Mouse (Mus musculus) intestine, postnatal 0 days (tissue): ENCODE measurements around the gene Gm28308. TPM values are rescaled to one million over a fixed set of nuclear protein-coding genes. Genes with fewer than 3 reads are reported as not detected.

Experiments
- ATAC-seq: fragments of 200-750 bp; cut with Nextera tagmentation; 2 replicates; pipeline ENCODE4 v1.8.0; 2017; ENCODE audit warnings: mild to moderate bottlenecking, moderate TSS enrichment, moderate library complexity
- H3K27ac ChIP-seq: fragments of 300-500 bp; sonication (generic); 2 replicates; pipeline ENCODE4 v1.5.1; 2014; ENCODE audit warnings: mild to moderate bottlenecking, low read depth, low read length, moderate library complexity
- H3K27me3 ChIP-seq: fragments of 300-500 bp; sonication (generic); replicated peaks from 2 replicates; pipeline ENCODE4 v1.6.1; 2014; ENCODE audit warnings: low read length, mixed read lengths; ENCODE audit not compliant: control insufficient read depth, insufficient read depth
- H3K36me3 ChIP-seq: fragments of 300-500 bp; sonication (generic); 2 replicates; pipeline ENCODE4 v1.6.1; 2014; ENCODE audit warnings: mild to moderate bottlenecking, moderate library complexity; ENCODE audit not compliant: control insufficient read depth, insufficient read depth
- H3K4me1 ChIP-seq: fragments of 300-500 bp; sonication (generic); replicated peaks from 2 replicates; pipeline ENCODE4 v1.6.1; 2014; ENCODE audit warnings: antibody characterized with exemption, low read length, mixed read lengths; ENCODE audit not compliant: control insufficient read depth, insufficient read depth
- H3K4me2 ChIP-seq: fragments of 300-500 bp; sonication (generic); replicated peaks from 2 replicates; pipeline ENCODE4 v1.6.1; 2014; ENCODE audit warnings: low read depth, mild to moderate bottlenecking, moderate library complexity
- H3K4me3 ChIP-seq: fragments of 300-500 bp; sonication (generic); 2 replicates; pipeline ENCODE4 v1.5.1; 2014; ENCODE audit warnings: low read depth, low read length
- H3K9ac ChIP-seq: fragments of 300-500 bp; sonication (generic); 2 replicates; pipeline ENCODE4 v1.6.1; 2014; ENCODE audit warnings: mild to moderate bottlenecking, low read depth, low read length
- H3K9me3 ChIP-seq: fragments of 300-500 bp; sonication (generic); 2 replicates; pipeline ENCODE4 v1.6.1; 2016; ENCODE audit warnings: mixed run types; ENCODE audit not compliant: control insufficient read depth
- CTCF ChIP-seq: sonication (generic); IDR thresholded peaks from 2 replicates; pipeline ENCODE4 v1.5.1; 2016; ENCODE audit warnings: low read depth, mild to moderate bottlenecking, control low read depth, antibody characterized with exemption, moderate library complexity
- WGBS: fragments of 180-500 bp; shearing (Covaris S2); extraction: QIAGEN DNeasy Blood & Tissue Kit; methylation state at CpG from one replicate; pipeline ENCODE4 v1.1.7; 2014; 5-methylcytosine and 5-hydroxymethylcytosine counted together
- polyA plus RNA-seq: library from polyadenylated mRNA; unstranded; fragments of >200 nt; fragmentation: Nextera tagmentation; extraction: Ambion mirVana; gene quantifications from 2 replicates; pipeline ENCODE4 v1.2.1, GENCODE M21; 2015

The Gm28308 gene
- polyA plus RNA-seq, 1 experiment from 2014 or later, result not detected

- Histone ChIP-seq H3K27me3 (peaks cover 95% of the 10 kb centered on the region), H3K27ac (peak within 1 kb of the TSS; percentile 15; the same call in 1 of the 2 replicates), H3K4me1 (no peaks in the 10 kb centered on the region; the same call in 1 of the 2 replicates), H3K4me3 (peak within 1 kb of the TSS; percentile 57), H3K9me3 (no peaks in the 10 kb centered on the region), H3K36me3 (no peaks in the 10 kb centered on the region), H3K4me2 (peak within 1 kb of the TSS; percentile 92), H3K9ac (peak within 1 kb of the TSS; percentile 28; the same call in 1 of the 2 replicates)
- peak; percentile 99 for TF ChIP-seq CTCF
- ATAC-seq, result peak; percentile 40
- WGBS, result 2% methylated on average over 46 of the region's 46 CpGs
Measured at GRCm38 (mm10) chr6:52221337-52221992, 8.3 kb upstream of the Gm28308 start, which contains the start of gene Hoxa7. Gene Hoxa7 (minus strand): TSS chr6:52221854.

- Histone ChIP-seq H3K9me3 (no peaks in the 10 kb centered on the region), H3K4me1 (no peaks in the 10 kb centered on the region; the same call in 1 of the 2 replicates), H3K9ac (peak overlapping the region; percentile 28; the same call in 1 of the 2 replicates), H3K4me2 (peak overlapping the region; percentile 92), H3K36me3 (no peaks in the 10 kb centered on the region), H3K4me3 (peak overlapping the region; percentile 57), H3K27me3 (peaks cover 95% of the 10 kb centered on the region), H3K27ac (no peak overlapping the region)
- no peak for ATAC-seq
- WGBS, result 17% methylated on average over 12 of the region's 12 CpGs
- no peak for TF ChIP-seq CTCF
Measured at GRCm38 (mm10) chr6:52220865-52221310, 7.7 kb upstream of the Gm28308 start.

GRCm38 (mm10) chr6:52220003-52220864, 7.1 kb upstream of the Gm28308 start:
- peaks cover 95% of the 10 kb centered on the region for H3K27me3 ChIP-seq
- no peak for TF ChIP-seq CTCF
- H3K9me3 ChIP-seq, result no peaks in the 10 kb centered on the region
- no peak for ATAC-seq
- peak overlapping the region; percentile 92; the same call in 1 of the 2 replicates for H3K4me2 ChIP-seq
- no peak overlapping the region for H3K27ac ChIP-seq
- H3K4me3 ChIP-seq, result no peak overlapping the region
- WGBS, result 38% methylated on average over 32 of the region's 32 CpGs
- H3K4me1 ChIP-seq, result no peaks in the 10 kb centered on the region; the same call in 1 of the 2 replicates
- no peak overlapping the region for H3K9ac ChIP-seq
- H3K36me3 ChIP-seq, result no peaks in the 10 kb centered on the region

DNA sequence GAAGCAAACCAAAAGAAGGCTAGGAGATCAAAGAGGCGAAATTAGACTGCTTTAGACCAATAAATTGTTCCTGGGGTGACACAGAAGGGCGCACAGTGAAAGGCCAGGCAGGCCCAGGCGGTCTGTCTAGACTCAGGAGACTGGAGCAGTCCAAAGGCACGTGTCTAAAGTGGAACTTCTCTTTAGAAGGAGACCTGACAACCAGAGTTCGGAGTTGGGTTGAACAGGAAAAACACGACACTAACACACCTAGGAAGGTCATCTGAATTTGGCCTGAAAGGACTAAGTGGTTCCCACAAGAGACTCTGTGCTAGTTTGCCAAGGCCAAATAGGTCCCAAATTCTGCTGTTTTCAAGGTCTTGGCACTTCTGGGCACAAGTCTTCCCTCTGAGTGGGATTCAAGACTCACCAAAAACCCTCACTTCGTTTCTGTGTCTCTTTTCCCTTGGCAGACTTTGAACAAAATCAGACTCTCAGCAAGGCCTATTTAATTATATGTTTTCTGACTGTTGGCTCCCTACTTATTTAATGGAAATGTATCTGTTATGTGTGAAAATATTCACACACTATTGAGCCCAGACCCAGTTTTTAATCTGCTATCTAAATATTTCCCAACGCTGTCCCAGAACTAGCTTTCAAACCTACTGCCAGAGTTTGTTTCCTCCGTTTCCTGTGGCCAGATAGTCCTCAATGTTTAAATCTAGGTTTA, 6.2 kb upstream of the Gm28308 start:
- 57% methylated on average over 9 of the region's 9 CpGs for WGBS
- Histone ChIP-seq H3K4me3 (no peak overlapping the region), H3K27ac (no peak overlapping the region), H3K9me3 (no peaks in the 10 kb centered on the region), H3K9ac (no peak overlapping the region), H3K36me3 (no peaks in the 10 kb centered on the region), H3K4me2 (no peak overlapping the region; the same call in 1 of the 2 replicates), H3K4me1 (no peaks in the 10 kb centered on the region; the same call in 1 of the 2 replicates), H3K27me3 (peaks cover 95% of the 10 kb centered on the region)
- TF ChIP-seq CTCF, result no peak
- no peak for ATAC-seq

GRCm38 (mm10) chr6:52218643-52219215, 5.6 kb upstream of the Gm28308 start:
- no peak for ATAC-seq
- Histone ChIP-seq H3K9ac (no peak overlapping the region), H3K4me1 (no peaks in the 10 kb centered on the region; the same call in 1 of the 2 replicates), H3K4me2 (peak overlapping the region; percentile 4; the same call in 1 of the 2 replicates), H3K27me3 (peaks cover 94% of the 10 kb centered on the region), H3K36me3 (no peaks in the 10 kb centered on the region), H3K27ac (no peak overlapping the region), H3K4me3 (0 out of 2 replicates have a peak overlapping the region, but pooled peaks have one; percentile 38), H3K9me3 (no peaks in the 10 kb centered on the region)
- 28% methylated on average over 14 of the region's 14 CpGs for WGBS
- no peak for TF ChIP-seq CTCF
